Mouse (Mus musculus): Measurements from ENCODE around the gene Lilra6.

DNA sequence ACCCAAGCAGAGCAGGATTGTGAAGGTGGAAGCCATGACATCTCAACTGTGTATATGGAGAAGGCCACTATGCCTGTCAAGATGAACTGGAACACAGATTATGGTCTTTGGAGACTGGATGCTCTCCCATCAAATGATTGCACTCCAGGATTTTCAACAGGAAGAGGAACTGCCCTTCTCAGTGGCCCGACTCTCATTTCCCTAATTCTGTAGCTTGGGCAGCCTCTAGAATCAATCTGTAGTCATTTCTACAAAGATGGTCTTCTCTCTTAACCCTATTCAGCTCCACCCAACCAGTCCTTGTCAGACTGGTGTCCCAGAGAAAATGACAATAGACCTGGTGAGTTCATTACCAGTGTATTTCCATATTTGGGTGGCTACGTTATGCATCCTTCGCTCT, 42.1 kb upstream of the Lilra6 start:
- TF ChIP-seq EP300 (IDR thresholded peaks at IDR 0.05; ENCODE audit: low read depth) (no peak), CTCF (IDR thresholded peaks at IDR 0.05; ENCODE audit: low read depth) (no peak)

Measured in heart, postnatal 0 days (tissue).